Mouse (Mus musculus) kidney, embryonic 14.5 days (tissue): ENCODE results near the gene Arhgap10. TPM values are rescaled to one million over a fixed set of nuclear protein-coding genes. Genes with fewer than 3 reads are reported as not detected.

ENCODE experiments used
- ATAC-seq: fragments of 200-750 bp; cut with Nextera tagmentation; 2 replicates; pipeline ENCODE4 v1.8.0; 2017; ENCODE audit warnings: moderate number of reproducible peaks, mild to moderate bottlenecking, moderate TSS enrichment, moderate library complexity; ENCODE audit not compliant: low FRiP score, low TSS enrichment
- H3K27ac ChIP-seq: fragments of 300-500 bp; sonication (generic); 2 replicates; pipeline ENCODE4 v1.5.1; 2014; ENCODE audit warnings: low read depth, mild to moderate bottlenecking, low read length, moderate library complexity, mixed read lengths
- H3K27me3 ChIP-seq: fragments of 300-500 bp; sonication (generic); 2 replicates; pipeline ENCODE4 v1.6.1; 2014; ENCODE audit warnings: mild to moderate bottlenecking, low read length; ENCODE audit not compliant: control insufficient read depth, insufficient read depth
- H3K36me3 ChIP-seq: fragments of 300-500 bp; sonication (generic); 2 replicates; pipeline ENCODE4 v1.6.1; 2014; ENCODE audit warnings: low read length, mixed read lengths; ENCODE audit not compliant: control insufficient read depth, insufficient read depth
- H3K4me1 ChIP-seq: fragments of 300-500 bp; sonication (generic); 2 replicates; pipeline ENCODE4 v1.6.1; 2014; ENCODE audit warnings: low read length, mixed read lengths; ENCODE audit not compliant: control insufficient read depth, insufficient read depth
- H3K4me2 ChIP-seq: fragments of 300-500 bp; sonication (generic); replicated peaks from 2 replicates; pipeline ENCODE4 v1.6.1; 2014; ENCODE audit warnings: low read depth, mild to moderate bottlenecking, low read length
- H3K4me3 ChIP-seq: fragments of 300-500 bp; sonication (generic); 2 replicates; pipeline ENCODE4 v1.5.1; 2014; ENCODE audit warnings: mild to moderate bottlenecking, low read length
- H3K9ac ChIP-seq: fragments of 300-500 bp; sonication (generic); 2 replicates; pipeline ENCODE4 v1.6.1; 2014; ENCODE audit warnings: low read depth, mild to moderate bottlenecking, low read length, moderate library complexity
- H3K9me3 ChIP-seq: fragments of 300-500 bp; sonication (generic); 2 replicates; pipeline ENCODE4 v1.6.1; 2016; ENCODE audit warnings: low read length; ENCODE audit not compliant: control insufficient read depth
- WGBS: fragments of 180-500 bp; shearing (Covaris S2); extraction: QIAGEN DNeasy Blood & Tissue Kit; methylation state at CpG from one replicate; pipeline ENCODE4 v1.1.7; 2014; 5-methylcytosine and 5-hydroxymethylcytosine counted together
- polyA plus RNA-seq: library from polyadenylated mRNA; unstranded; fragments of >200 nt; fragmentation: Nextera tagmentation; extraction: Ambion mirVana; gene quantifications from 2 replicates; pipeline ENCODE4 v1.2.1, GENCODE M21; 2014

The Arhgap10 gene
- polyA plus RNA-seq = 21.8 and 29.4 TPM in 2 replicates

DNA sequence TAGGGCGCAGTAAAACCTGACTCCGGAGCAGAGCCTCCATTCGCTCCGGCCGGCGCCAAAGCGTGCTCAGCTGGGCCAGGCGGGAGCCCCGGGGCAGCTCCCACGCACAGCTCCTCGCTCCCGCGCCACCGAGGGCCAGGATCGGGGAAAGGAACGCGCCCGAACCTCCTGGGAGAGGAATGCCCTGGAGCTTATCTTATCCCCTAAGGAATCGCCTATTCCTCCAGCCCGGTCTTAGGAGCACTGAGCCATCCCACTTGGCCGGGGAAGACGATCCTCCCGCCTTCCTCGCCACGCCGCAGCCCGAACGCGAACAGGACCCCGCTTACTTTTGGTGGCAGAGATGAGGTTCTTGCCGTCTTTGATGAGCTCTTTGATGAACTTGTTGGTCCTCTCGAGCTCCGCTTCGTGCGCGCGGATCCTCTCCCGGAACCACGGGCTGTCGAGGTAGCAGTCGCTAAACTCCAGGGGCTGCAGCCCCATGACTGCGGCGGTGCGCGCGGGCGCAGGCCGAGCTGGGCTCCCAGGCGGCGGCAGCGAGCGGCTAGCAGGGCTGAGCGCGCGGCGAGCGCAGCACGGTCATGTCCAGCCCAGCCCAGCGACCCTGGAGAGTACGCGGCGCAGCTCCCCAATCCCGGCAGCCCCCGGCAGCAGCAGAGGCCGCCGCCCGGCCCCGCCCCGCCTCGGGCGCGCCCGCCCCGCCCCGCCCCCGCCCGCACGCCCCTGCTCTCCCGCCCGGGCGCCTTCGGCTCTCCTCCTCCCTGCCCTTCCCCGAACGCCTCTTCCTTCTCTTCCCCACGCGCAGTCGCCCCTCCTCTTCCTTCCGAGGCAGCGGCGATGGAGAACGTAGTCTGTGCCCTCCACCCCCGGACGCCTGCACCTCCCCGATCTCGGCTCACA lies at the start of gene Arhgap10:
Gene Arhgap10 (minus strand): TSS at position 653 of the 900 bp plus-strand sequence.
- Histone ChIP-seq H3K4me1 (peaks cover 17% of the 10 kb centered on the region), H3K9me3 (no peaks in the 10 kb centered on the region), H3K4me3 (peak within 1 kb of the TSS; percentile 56), H3K4me2 (peak within 1 kb of the TSS; percentile 52), H3K9ac (peak within 1 kb of the TSS; percentile 90), H3K27me3 (no peaks in the 10 kb centered on the region), H3K27ac (peak within 1 kb of the TSS; percentile 94), H3K36me3 (no peaks in the 10 kb centered on the region)
- WGBS = under 1% methylated on average over 77 of the region's 95 CpGs
- ATAC-seq = peak; percentile 93

- Histone ChIP-seq H3K4me1 (no peaks in the 10 kb centered on the region), H3K27ac (no peak overlapping the region), H3K27me3 (no peaks in the 10 kb centered on the region), H3K36me3 (peaks cover 65% of the 10 kb centered on the region), H3K9ac (no peak overlapping the region), H3K4me3 (no peak overlapping the region), H3K9me3 (no peaks in the 10 kb centered on the region), H3K4me2 (no peak overlapping the region)
- WGBS = 86% methylated on average over 3 of the region's 3 CpGs
- no peak for ATAC-seq
Observed at GRCm38 (mm10) chr8:77561441-77561840, 43.7 kb upstream of the Arhgap10 start.

DNA sequence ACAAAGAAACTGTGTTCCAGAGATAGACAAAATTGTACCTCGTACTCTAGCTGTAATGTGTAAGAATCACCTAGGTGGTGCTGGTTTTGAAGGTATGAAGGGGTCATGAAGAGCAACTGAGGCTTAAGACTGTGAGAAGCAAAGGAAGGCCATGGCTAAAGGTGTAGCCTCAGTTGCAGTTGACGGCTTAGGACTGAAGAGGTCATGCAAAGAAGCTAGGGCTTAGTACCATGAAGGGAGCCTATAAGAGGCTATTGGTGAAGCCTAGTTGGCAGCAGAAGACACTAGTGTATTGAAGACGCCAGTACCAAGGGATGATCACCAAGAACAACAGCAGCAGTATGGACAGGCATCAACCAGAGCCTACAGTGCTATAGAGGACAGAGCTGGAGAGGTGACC lies 34.7 kb upstream of the Arhgap10 start:
- peaks cover 42% of the 10 kb centered on the region for H3K36me3 ChIP-seq
- H3K4me2 ChIP-seq = no peak overlapping the region
- ATAC-seq = no peak
- H3K27ac ChIP-seq = no peak overlapping the region
- WGBS = 98% methylated on average over 3 of the region's 3 CpGs
- no peaks in the 10 kb centered on the region for H3K4me1 ChIP-seq
- H3K9me3 ChIP-seq = no peaks in the 10 kb centered on the region; the same call in 1 of the 2 replicates
- no peak overlapping the region for H3K9ac ChIP-seq
- no peak overlapping the region for H3K4me3 ChIP-seq
- H3K27me3 ChIP-seq = no peaks in the 10 kb centered on the region

- H3K27ac ChIP-seq = no peak overlapping the region
- H3K36me3 ChIP-seq = peaks cover 22% of the 10 kb centered on the region
- H3K27me3 ChIP-seq = no peaks in the 10 kb centered on the region
- H3K9ac ChIP-seq = peak overlapping the region; percentile 87
- 22% methylated on average over 7 of the region's 7 CpGs for WGBS
- no peaks in the 10 kb centered on the region; the same call in 1 of the 2 replicates for H3K9me3 ChIP-seq
- no peak for ATAC-seq
- H3K4me3 ChIP-seq = peak overlapping the region; percentile 77
- no peaks in the 10 kb centered on the region for H3K4me1 ChIP-seq
- peak overlapping the region; percentile 74 for H3K4me2 ChIP-seq
Observed at GRCm38 (mm10) chr8:77549881-77550580, 32.3 kb upstream of the Arhgap10 start.

GRCm38 (mm10) chr8:77549121-77549706 lies 31.5 kb upstream of the Arhgap10 start, which contains the start of gene Prmt9:
Gene Prmt9 (plus strand): TSS chr8:77549397.
- H3K36me3 ChIP-seq = peaks cover 22% of the 10 kb centered on the region
- peak within 1 kb of the TSS; percentile 74 for H3K4me2 ChIP-seq
- H3K9me3 ChIP-seq = no peaks in the 10 kb centered on the region; the same call in 1 of the 2 replicates
- no peaks in the 10 kb centered on the region for H3K4me1 ChIP-seq
- H3K27me3 ChIP-seq = no peaks in the 10 kb centered on the region
- WGBS = 3% methylated on average over 42 of the region's 42 CpGs
- peak within 1 kb of the TSS; percentile 77 for H3K27ac ChIP-seq
- peak within 1 kb of the TSS; percentile 87 for H3K9ac ChIP-seq
- ATAC-seq = peak; percentile 98
- H3K4me3 ChIP-seq = peak within 1 kb of the TSS; percentile 77

DNA sequence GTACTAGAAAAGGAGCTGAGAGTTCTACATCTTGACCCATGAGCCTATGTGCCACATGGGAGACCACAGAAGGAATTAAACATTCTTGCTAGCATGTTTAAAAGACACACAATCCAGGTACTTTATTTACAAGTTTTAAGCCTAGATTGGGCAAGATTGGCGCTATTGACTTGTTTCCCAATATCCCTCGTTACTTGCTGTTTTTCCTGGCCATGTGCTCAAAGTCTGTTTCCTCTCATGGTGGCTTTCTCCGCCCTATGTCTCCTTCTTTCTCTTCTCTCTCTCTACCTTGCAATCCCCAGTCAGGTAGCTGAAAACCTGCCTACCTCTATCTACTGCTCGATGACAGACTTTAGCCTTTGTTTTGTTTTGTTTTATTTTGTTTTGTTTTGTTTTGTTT lies 27.9 kb upstream of the Arhgap10 start:
- Histone ChIP-seq H3K9me3 (no peaks in the 10 kb centered on the region), H3K27ac (no peak overlapping the region), H3K9ac (no peak overlapping the region), H3K4me2 (no peak overlapping the region), H3K4me3 (no peak overlapping the region), H3K4me1 (no peaks in the 10 kb centered on the region), H3K27me3 (no peaks in the 10 kb centered on the region), H3K36me3 (no peaks in the 10 kb centered on the region)
- no peak for ATAC-seq
- 93% methylated on average over 4 of the region's 4 CpGs for WGBS

DNA sequence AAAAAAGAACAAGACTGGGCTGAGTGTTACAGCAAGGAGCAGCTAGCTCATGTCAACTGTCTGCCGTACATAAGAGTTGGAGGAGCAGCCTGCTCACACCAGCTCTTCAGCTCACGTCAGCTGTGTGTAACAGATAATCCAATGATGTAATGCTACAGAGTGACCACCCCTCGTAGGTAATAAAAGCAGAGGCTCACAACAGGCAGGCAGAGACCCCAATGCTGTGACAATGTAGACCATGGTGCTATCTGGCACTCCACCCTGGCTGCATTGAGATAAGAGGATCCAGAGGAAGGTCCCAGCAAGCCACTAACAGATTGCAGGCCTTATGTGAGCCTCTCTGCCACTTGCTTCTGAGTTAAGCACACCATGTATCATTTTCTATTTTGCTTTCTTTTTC lies 26.7 kb upstream of the Arhgap10 start:
- no peak overlapping the region for H3K9ac ChIP-seq
- no peak overlapping the region for H3K4me2 ChIP-seq

GRCm38 (mm10) chr8:77543152-77543777 lies 25.5 kb upstream of the Arhgap10 start:
- no peak for ATAC-seq
- 86% methylated on average over 6 of the region's 6 CpGs for WGBS
- H3K4me2 ChIP-seq = no peak overlapping the region

More for the DNA sequence above, 26.7 kb upstream of the Arhgap10 start:
- Histone ChIP-seq H3K27ac (no peak overlapping the region), H3K36me3 (no peaks in the 10 kb centered on the region), H3K4me3 (no peak overlapping the region), H3K9me3 (no peaks in the 10 kb centered on the region), H3K27me3 (no peaks in the 10 kb centered on the region), H3K4me1 (no peaks in the 10 kb centered on the region)
- 67% methylated on average over 3 of the region's 3 CpGs for WGBS
- ATAC-seq = no peak

More at GRCm38 (mm10) chr8:77543152-77543777, 25.5 kb upstream of the Arhgap10 start:
- H3K27ac ChIP-seq = no peak overlapping the region
- no peak overlapping the region for H3K9ac ChIP-seq
- no peaks in the 10 kb centered on the region for H3K36me3 ChIP-seq
- H3K4me1 ChIP-seq = no peaks in the 10 kb centered on the region
- H3K4me3 ChIP-seq = no peak overlapping the region
- H3K27me3 ChIP-seq = no peaks in the 10 kb centered on the region
- no peaks in the 10 kb centered on the region for H3K9me3 ChIP-seq
